Mouse (Mus musculus): ENCODE results near the gene Ppp1r14b.

Ppp1r14b gene

GRCm38 (mm10) chr19:6996006-6996405 is 21.2 kb downstream of the Ppp1r14b start, which contains the start of the genes Nudt22 and Trpt1:
TSS of gene Nudt22 (minus strand) at chr19:6996117.
TSS of gene Trpt1 (plus strand) at chr19:6996131.
- DNase-seq = peak; percentile 88

DNA sequence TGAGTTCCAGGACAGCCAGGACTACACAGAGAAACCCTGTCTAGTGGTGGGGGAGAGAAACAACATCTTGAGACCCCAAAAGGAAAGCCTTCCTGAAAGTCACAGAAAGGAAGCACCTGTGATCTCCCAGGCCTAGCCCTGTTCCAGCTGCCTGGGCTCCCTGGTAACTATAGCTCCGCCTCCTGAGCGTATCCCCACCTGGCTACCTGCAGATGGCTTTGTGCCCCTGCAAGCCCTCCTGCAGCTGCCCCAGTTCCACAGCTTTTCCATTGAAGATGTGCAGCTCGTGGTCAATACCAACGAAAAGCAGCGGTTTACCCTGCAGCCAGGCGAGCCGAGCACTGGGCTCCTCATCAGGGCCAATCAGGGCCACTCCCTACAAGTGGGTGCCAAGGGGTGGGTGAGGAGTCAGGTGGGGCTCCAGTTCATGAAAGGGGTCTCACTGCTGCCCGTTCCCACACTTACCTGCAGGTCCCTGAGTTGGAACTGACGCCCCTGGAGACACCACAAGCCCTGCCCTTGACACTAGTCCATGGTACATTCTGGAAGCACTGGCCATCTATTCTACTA is 23.0 kb downstream of the Ppp1r14b start:
- no peak for DNase-seq

- no peak for DNase-seq
Observed at GRCm38 (mm10) chr19:6999360-7000063, 24.7 kb downstream of the Ppp1r14b start.

DNA sequence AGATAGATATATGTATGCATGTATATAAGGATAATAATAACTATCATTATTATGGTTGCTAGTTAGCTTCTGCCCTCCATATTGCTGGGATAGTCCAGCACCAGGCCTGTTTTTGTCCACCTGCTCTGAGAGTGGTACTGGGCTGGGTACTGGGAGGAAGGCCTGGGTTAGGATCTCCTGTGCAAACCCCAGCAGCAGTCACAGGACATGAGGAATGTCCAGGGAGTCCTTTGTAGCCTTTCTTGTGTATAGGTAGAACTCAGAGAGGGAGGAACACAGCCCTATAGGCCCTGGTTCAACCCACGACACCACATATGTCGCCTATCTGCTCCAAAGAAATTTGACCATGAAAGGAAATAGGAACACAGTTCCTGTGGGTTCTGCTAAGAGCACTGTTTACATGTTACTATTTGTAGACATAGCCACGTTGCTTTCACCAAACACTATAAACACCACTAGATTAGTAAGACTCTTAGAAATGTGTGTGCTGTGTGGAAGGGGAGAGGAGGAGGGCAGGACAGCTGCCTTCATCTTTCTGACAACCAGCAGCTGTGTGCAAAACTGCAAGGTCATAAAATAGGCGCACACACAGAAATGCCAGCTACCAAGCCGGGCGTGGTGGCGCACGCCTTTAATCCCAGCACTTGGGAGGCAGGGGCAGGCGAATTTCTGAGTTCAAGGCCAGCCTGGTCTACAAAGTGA is 32.3 kb downstream of the Ppp1r14b start:
- DNase-seq = no peak

GRCm38 (mm10) chr19:7012426-7012825 is 37.7 kb downstream of the Ppp1r14b start:
- DNase-seq = no peak

DNA sequence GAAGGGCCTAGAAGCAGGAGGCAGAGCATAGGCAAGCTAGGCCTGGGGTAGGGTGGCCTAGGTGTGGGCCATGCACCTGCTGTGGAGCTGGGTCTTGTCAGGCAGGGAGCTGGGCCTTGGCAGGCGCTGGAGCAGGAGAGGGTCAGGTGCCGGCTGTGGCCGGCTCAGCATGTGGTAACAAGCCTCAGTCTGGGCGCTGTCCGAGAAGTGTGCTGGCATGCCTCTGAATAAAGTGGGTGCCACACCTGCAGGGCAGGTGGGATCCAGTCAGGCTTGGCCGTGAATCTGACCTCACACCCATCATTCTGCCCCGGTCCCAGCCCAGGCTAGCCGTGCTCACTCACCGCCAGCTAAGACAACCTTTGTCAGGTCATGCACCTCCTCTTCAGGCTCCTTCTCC is 39.2 kb downstream of the Ppp1r14b start:
- DNase-seq = no peak

DNA sequence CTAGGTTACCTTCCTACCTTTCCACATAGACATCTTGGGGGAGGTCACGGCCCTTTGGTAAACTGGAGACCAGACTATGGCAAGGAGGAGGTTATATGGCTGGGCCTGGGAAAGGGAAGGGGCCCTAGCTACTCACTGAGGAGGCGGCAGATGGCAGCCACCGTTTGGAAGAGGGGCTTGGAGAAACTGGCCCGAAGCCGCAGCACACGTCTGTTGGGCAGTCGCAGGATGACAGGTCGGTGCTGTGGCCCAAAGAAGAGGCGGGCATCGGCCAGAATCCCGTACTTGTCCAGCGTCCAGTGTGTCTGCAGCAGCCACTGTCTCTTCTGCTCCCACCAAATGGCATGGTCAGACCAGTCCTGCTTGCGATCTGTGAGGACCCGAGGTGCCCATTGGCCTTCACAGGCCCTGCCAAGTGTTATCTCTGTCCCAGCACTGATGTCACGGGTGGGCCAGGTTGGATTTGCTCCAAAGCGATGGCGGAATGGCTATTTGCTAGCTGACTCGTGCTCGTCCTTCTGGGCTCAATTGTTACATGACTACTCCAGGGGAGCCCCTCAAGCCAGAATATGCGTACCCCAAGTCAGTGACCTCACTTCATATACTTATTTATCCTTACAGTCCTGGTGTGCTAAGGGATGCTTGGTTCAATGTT is 39.8 kb downstream of the Ppp1r14b start:
- no peak for DNase-seq

DNA sequence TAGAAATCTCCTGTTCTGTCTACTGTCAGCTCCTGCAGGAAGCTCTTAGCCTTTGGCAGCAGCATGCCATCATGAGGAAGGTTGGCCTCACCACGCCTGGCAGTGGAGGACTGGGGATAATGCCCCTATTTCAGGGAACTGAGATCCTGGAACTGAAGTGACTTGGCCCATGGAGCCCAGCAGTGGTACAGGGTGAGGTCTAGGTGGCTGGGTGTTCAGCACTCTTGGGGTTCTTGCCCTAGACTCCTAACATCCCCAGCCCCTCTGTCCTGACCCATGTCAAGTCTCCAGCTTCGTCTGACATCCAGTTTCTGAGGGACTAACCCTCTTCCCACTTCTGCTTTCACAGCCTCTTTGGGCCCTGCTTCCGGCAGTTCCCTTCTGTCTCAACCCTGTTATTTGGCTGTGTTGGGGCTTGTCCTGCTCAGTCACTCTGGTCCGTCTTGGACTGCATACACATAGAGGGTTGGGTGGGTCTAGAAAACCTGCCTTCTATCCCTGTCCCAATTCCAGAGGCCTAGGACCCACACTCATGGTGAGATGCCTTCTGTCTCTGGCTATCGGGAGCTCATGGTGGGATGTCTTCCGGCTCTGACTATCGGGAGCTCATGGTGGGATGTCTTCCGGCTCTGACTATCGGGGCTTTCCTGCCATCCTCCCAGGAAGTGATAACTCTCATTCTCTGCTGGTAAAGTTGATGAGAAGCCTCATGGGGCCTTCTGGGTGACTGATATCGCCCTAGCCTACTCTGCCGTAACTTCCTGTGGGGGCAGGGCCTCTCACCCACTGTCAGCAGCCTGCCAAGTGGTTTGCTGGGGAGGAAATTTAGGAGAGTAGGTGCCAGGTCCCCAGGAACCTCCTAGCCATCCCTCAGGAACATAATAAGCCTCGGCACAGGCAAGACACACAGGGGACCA is 43.0 kb downstream of the Ppp1r14b start:
- DNase-seq = no peak

GRCm38 (mm10) chr19:7018546-7018945 is 43.8 kb downstream of the Ppp1r14b start:
- no peak for DNase-seq

DNA sequence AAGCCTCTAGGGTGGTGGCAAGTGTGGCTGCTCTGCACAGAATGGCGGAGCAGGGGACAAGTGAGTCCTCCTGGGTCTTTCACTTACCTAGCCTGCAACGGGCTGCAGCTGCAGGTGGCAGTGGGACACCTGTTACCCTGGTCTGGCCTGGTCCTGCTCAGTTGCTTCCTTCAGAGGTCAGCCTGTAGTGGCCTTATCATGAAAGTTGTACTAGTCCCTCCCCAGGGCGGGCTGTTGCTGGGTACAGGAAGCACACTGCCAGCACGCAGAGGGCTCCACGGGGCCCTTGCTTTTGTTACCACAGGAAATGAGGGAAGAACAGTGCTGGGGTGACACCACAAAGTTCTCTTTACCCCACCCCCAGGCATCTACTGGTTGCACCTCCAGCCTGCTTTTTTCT is 44.4 kb downstream of the Ppp1r14b start, which contains the start of gene Fermt3:
Gene Fermt3 (minus strand): TSS at position 279 of the 400 bp plus-strand sequence.
- peak; percentile 55 for DNase-seq

- peak; percentile 70 for DNase-seq
Observed at GRCm38 (mm10) chr19:7020224-7020641, 45.5 kb downstream of the Ppp1r14b start.

Data from lung, postnatal 14 days (tissue).